In the genomic region with DNA sequence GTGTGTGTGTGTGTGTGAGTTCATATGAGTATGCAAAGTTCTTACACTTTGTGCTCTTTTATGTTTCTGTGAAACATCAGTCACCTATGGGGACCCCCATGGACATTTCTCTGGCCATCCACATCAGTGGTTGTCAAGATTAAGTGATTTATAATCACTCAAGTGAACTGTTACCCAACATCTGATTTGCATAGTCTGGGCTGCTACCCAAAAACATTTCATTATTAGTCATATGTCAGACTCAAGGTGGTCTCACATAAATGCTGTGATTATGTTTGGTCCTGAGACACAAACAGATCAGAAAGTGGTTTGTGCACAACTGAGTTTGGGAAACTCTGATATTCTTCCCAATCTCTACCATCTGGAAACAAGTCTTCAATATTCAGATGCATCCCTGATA, we compare ENCODE assay signal across 30 mouse cellular contexts.
"Had no signal": no experiment of that assay in that cellular context is flagged by ENCODE, and none has a peak within 500 bp of the region (broad histone marks: within the 10 kb centered on the region; RNA-seq: fewer than 3 reads in every experiment).

No protein-coding gene starts in this region.

- H3K9me3 ChIP-seq: limb, embryonic 10.5 days; limb, embryonic 12.5 days; limb, embryonic 13.5 days; limb, embryonic 15.5 days; liver, embryonic 12.5 days; liver, embryonic 13.5 days; liver, embryonic 15.5 days; lung, embryonic 15.5 days; midbrain, embryonic 10.5 days; midbrain, embryonic 12.5 days; midbrain, embryonic 13.5 days; midbrain, embryonic 15.5 days had no signal

- H3K4me3 ChIP-seq: limb, embryonic 10.5 days; limb, embryonic 12.5 days; limb, embryonic 13.5 days; limb, embryonic 15.5 days; liver, embryonic 12.5 days; liver, embryonic 13.5 days; liver, embryonic 15.5 days; lung, embryonic 15.5 days; megakaryocyte, embryonic 14.5 days; midbrain, embryonic 10.5 days; midbrain, embryonic 12.5 days; midbrain, embryonic 13.5 days; midbrain, embryonic 15.5 days; myocyte had no signal

- H3K36me3 ChIP-seq: limb, embryonic 10.5 days; limb, embryonic 12.5 days; limb, embryonic 13.5 days; limb, embryonic 15.5 days; liver, embryonic 12.5 days; liver, embryonic 13.5 days; liver, embryonic 15.5 days; lung, embryonic 15.5 days; midbrain, embryonic 10.5 days; midbrain, embryonic 12.5 days; midbrain, embryonic 13.5 days; midbrain, embryonic 15.5 days had no signal

- H3K27ac ChIP-seq: limb, embryonic 10.5 days; limb, embryonic 12.5 days; limb, embryonic 13.5 days; limb, embryonic 15.5 days; liver, embryonic 12.5 days; liver, embryonic 13.5 days; liver, embryonic 14.5 days; liver, embryonic 15.5 days; lung, embryonic 15.5 days; macrophage; midbrain, embryonic 10.5 days; midbrain, embryonic 12.5 days; midbrain, embryonic 13.5 days; midbrain, embryonic 15.5 days had no signal

- H3K4me2 ChIP-seq: limb, embryonic 12.5 days; limb, embryonic 13.5 days; limb, embryonic 15.5 days; liver, embryonic 11.5 days; liver, embryonic 12.5 days; liver, embryonic 13.5 days; liver, embryonic 15.5 days; lung, embryonic 14.5 days; lung, embryonic 15.5 days; midbrain, embryonic 11.5 days; midbrain, embryonic 12.5 days; midbrain, embryonic 13.5 days; midbrain, embryonic 15.5 days had no signal

- DNase-seq: left cerebral cortex, postnatal 4 days; liver; liver, embryonic 13.5 days; liver, postnatal 0 days; lung, adult 18-20 months; lung, adult 2 months; lung, embryonic 14.5 days; lung, postnatal 10 days; lung, postnatal 14 days; lung, postnatal 36 days; lung, postnatal 4 days had no signal

- H3K27me3 ChIP-seq: limb, embryonic 13.5 days; limb, embryonic 15.5 days; lung, embryonic 15.5 days; midbrain, embryonic 12.5 days; midbrain, embryonic 13.5 days; midbrain, embryonic 15.5 days had no signal

- ATAC-seq: liver, embryonic 12.5 days; liver, postnatal 0 days; lung, postnatal 0 days; midbrain, embryonic 15.5 days; midbrain, embryonic 16.5 days had no signal

- H3K4me1 ChIP-seq: limb, embryonic 15.5 days; liver, embryonic 12.5 days; liver, embryonic 13.5 days; liver, embryonic 15.5 days; lung, embryonic 15.5 days; megakaryocyte, embryonic 14.5 days; midbrain, embryonic 12.5 days had no signal

- H3K9ac ChIP-seq: limb, embryonic 12.5 days; limb, embryonic 13.5 days; limb, embryonic 15.5 days; liver, embryonic 12.5 days; liver, embryonic 13.5 days; liver, embryonic 14.5 days; liver, embryonic 15.5 days; liver, postnatal 0 days; lung, embryonic 14.5 days; lung, embryonic 15.5 days; midbrain, embryonic 12.5 days; midbrain, embryonic 13.5 days; midbrain, embryonic 15.5 days had no signal
